Mouse (Mus musculus) liver, adult 2 months (tissue): ENCODE results near the gene Zfp248.

Experiments used
- CTCF ChIP-seq: fragments of 200-500 bp; IDR thresholded peaks from 2 replicates; pipeline ENCODE4 v1.5.1; 2011; ENCODE audit warnings: low read depth, low read length, control low read depth
- POLR2A ChIP-seq: fragments of 200-500 bp; IDR thresholded peaks from 2 replicates; pipeline ENCODE4 v1.6.1; 2011; ENCODE audit warnings: low read length, control low read depth; ENCODE audit not compliant: insufficient read depth; ENCODE audit errors: extremely low read depth

GRCm38 (mm10) chr6:118406421-118406820 lies 48.9 kb downstream of the Zfp248 start:
- TF ChIP-seq POLR2A (no peak), CTCF (no peak)
